Mouse (Mus musculus): ENCODE measurements around the gene Prss45. TPM values are rescaled to one million over a fixed set of nuclear protein-coding genes. Genes with fewer than 3 reads are reported as not detected.

The Prss45 gene
- polyA plus RNA-seq, 1 experiment from 2014 or later, result not detected

- TF ChIP-seq EP300 (IDR thresholded peaks at IDR 0.05) (no peak), CTCF (IDR thresholded peaks at IDR 0.05) (no peak)
These were observed 14.8 kb downstream of the Prss45 start for GRCm38 (mm10) chr9:110849162-110849561.

GRCm38 (mm10) chr9:110855903-110856302, 21.5 kb downstream of the Prss45 start:
- ATAC-seq, result no peak
- WGBS, result 66% methylated on average over 7 of the region's 7 CpGs
- no peak for TF ChIP-seq EP300 (IDR thresholded peaks at IDR 0.05)
- no peak for TF ChIP-seq CTCF (IDR thresholded peaks at IDR 0.05)
- Histone ChIP-seq H3K27me3 (replicated peaks; ENCODE audit: insufficient read depth, low read length) (no peaks in the 10 kb centered on the region; the same call in 1 of the 2 replicates), H3K9me3 (ENCODE audit: low read length) (no peaks in the 10 kb centered on the region), H3K36me3 (ENCODE audit: insufficient read depth, low read length) (no peaks in the 10 kb centered on the region), H3K27ac (ENCODE audit: low read length) (no peak overlapping the region), H3K4me3 (ENCODE audit: low read depth, low read length) (no peak overlapping the region), H3K4me1 (ENCODE audit: insufficient read depth, low read depth, low read length) (no peaks in the 10 kb centered on the region), H3K9ac (replicated peaks; ENCODE audit: low read depth) (no peak overlapping the region), H3K4me2 (replicated peaks; ENCODE audit: low read depth, low read length) (no peak overlapping the region)
- no peak for DNase-seq (ENCODE audit: low spot score)

More at GRCm38 (mm10) chr9:110849162-110849561, 14.8 kb downstream of the Prss45 start:
- ATAC-seq, result no peak
- H3K27ac ChIP-seq (ENCODE audit: low read length), result no peak overlapping the region
- no peaks in the 10 kb centered on the region for H3K4me1 ChIP-seq (ENCODE audit: insufficient read depth, low read depth, low read length)
- H3K4me2 ChIP-seq (replicated peaks; ENCODE audit: low read depth, low read length), result no peak overlapping the region
- H3K4me3 ChIP-seq (ENCODE audit: low read depth, low read length), result no peak overlapping the region
- H3K9ac ChIP-seq (replicated peaks; ENCODE audit: low read depth), result no peak overlapping the region
- H3K27me3 ChIP-seq (replicated peaks; ENCODE audit: insufficient read depth, low read length), result no peaks in the 10 kb centered on the region
- WGBS, result 63% methylated on average over 7 of the region's 7 CpGs
- H3K36me3 ChIP-seq (ENCODE audit: insufficient read depth, low read length), result no peaks in the 10 kb centered on the region
- no peaks in the 10 kb centered on the region for H3K9me3 ChIP-seq (ENCODE audit: low read length)
- no peak for DNase-seq (ENCODE audit: low spot score)

- Histone ChIP-seq H3K9me3 (ENCODE audit: low read length) (no peaks in the 10 kb centered on the region), H3K4me2 (replicated peaks; ENCODE audit: low read depth, low read length) (no peak overlapping the region), H3K4me1 (ENCODE audit: insufficient read depth, low read depth, low read length) (no peaks in the 10 kb centered on the region), H3K36me3 (ENCODE audit: insufficient read depth, low read length) (no peaks in the 10 kb centered on the region), H3K4me3 (ENCODE audit: low read depth, low read length) (no peak overlapping the region), H3K9ac (replicated peaks; ENCODE audit: low read depth) (no peak overlapping the region), H3K27ac (ENCODE audit: low read length) (no peak overlapping the region), H3K27me3 (replicated peaks; ENCODE audit: insufficient read depth, low read length) (no peaks in the 10 kb centered on the region; the same call in 1 of the 2 replicates)
- no peak for TF ChIP-seq CTCF (IDR thresholded peaks at IDR 0.05)
- DNase-seq (ENCODE audit: low spot score) (no peak), ATAC-seq (no peak)
- WGBS, result 23% methylated on average over 4 of the region's 4 CpGs
These were observed 22.5 kb downstream of the Prss45 start for GRCm38 (mm10) chr9:110856920-110857319.

- ATAC-seq (no peak; the same call in 1 of the 2 replicates), DNase-seq (ENCODE audit: low spot score) (no peak)
- Histone ChIP-seq H3K4me2 (replicated peaks; ENCODE audit: low read depth, low read length) (peak within 1 kb of the TSS; percentile 19; the same call in 1 of the 2 replicates), H3K4me3 (ENCODE audit: low read depth, low read length) (peak within 1 kb of the TSS; percentile 10; the same call in 1 of the 2 replicates), H3K9me3 (ENCODE audit: low read length) (no peaks in the 10 kb centered on the region), H3K9ac (replicated peaks; ENCODE audit: low read depth) (no peak within 1 kb of the TSS), H3K36me3 (ENCODE audit: insufficient read depth, low read length) (no peaks in the 10 kb centered on the region), H3K27me3 (replicated peaks; ENCODE audit: insufficient read depth, low read length) (no peaks in the 10 kb centered on the region; the same call in 1 of the 2 replicates), H3K27ac (ENCODE audit: low read length) (no peak within 1 kb of the TSS), H3K4me1 (ENCODE audit: insufficient read depth, low read depth, low read length) (no peaks in the 10 kb centered on the region)
- WGBS, result 14% methylated on average over 45 of the region's 50 CpGs
- TF ChIP-seq EP300 (IDR thresholded peaks at IDR 0.05), result no peak
- TF ChIP-seq CTCF (IDR thresholded peaks at IDR 0.05), result peak; percentile 70
These were observed 23.5 kb downstream of the Prss45 start, which contains the start of gene Prss50 for GRCm38 (mm10) chr9:110857781-110858472. Gene Prss50, plus strand, starts transcription at chr9:110857967.

GRCm38 (mm10) chr9:110858523-110858922, 24.1 kb downstream of the Prss45 start:
- DNase-seq (ENCODE audit: low spot score) (no peak), ATAC-seq (no peak)
- H3K4me2 ChIP-seq (replicated peaks; ENCODE audit: low read depth, low read length), result no peak overlapping the region
- H3K27me3 ChIP-seq (replicated peaks; ENCODE audit: insufficient read depth, low read length), result no peaks in the 10 kb centered on the region; the same call in 1 of the 2 replicates
- TF ChIP-seq EP300 (IDR thresholded peaks at IDR 0.05) (no peak), CTCF (IDR thresholded peaks at IDR 0.05) (no peak)
- no peak overlapping the region for H3K9ac ChIP-seq (replicated peaks; ENCODE audit: low read depth)
- no peaks in the 10 kb centered on the region for H3K4me1 ChIP-seq (ENCODE audit: insufficient read depth, low read depth, low read length)
- WGBS, result 37% methylated on average over 5 of the region's 5 CpGs
- no peak overlapping the region for H3K27ac ChIP-seq (ENCODE audit: low read length)
- no peaks in the 10 kb centered on the region for H3K36me3 ChIP-seq (ENCODE audit: insufficient read depth, low read length)
- H3K4me3 ChIP-seq (ENCODE audit: low read depth, low read length), result no peak overlapping the region
- no peaks in the 10 kb centered on the region for H3K9me3 ChIP-seq (ENCODE audit: low read length)

- no peak overlapping the region for H3K9ac ChIP-seq (replicated peaks; ENCODE audit: low read depth)
- no peaks in the 10 kb centered on the region; the same call in 1 of the 2 replicates for H3K27me3 ChIP-seq (replicated peaks; ENCODE audit: insufficient read depth, low read length)
- no peaks in the 10 kb centered on the region for H3K4me1 ChIP-seq (ENCODE audit: insufficient read depth, low read depth, low read length)
- TF ChIP-seq EP300 (IDR thresholded peaks at IDR 0.05) (no peak), CTCF (IDR thresholded peaks at IDR 0.05) (no peak)
- no peak overlapping the region for H3K4me2 ChIP-seq (replicated peaks; ENCODE audit: low read depth, low read length)
- H3K4me3 ChIP-seq (ENCODE audit: low read depth, low read length), result no peak overlapping the region
- 84% methylated on average over 5 of the region's 5 CpGs for WGBS
- no peaks in the 10 kb centered on the region for H3K36me3 ChIP-seq (ENCODE audit: insufficient read depth, low read length)
- no peak for DNase-seq (ENCODE audit: low spot score)
- no peaks in the 10 kb centered on the region for H3K9me3 ChIP-seq (ENCODE audit: low read length)
- no peak for ATAC-seq
- H3K27ac ChIP-seq (ENCODE audit: low read length), result no peak overlapping the region
These were observed 24.7 kb downstream of the Prss45 start for GRCm38 (mm10) chr9:110858967-110859596.
